Mouse (Mus musculus) hindbrain, embryonic 16.5 days (tissue): ENCODE measurements around the gene Casp8ap2. TPM values are rescaled to one million over a fixed set of nuclear protein-coding genes. Genes with fewer than 3 reads are reported as not detected.

Experiments used
- ATAC-seq: fragments of 200-750 bp; cut with Nextera tagmentation; 2 replicates; pipeline ENCODE4 v1.8.0; 2017; ENCODE audit warnings: moderate TSS enrichment, moderate library complexity
- H3K27ac ChIP-seq: fragments of 300-500 bp; sonication (generic); 2 replicates; pipeline ENCODE4 v1.5.1; 2014; ENCODE audit warnings: low read depth, mild to moderate bottlenecking, control low read depth, low read length, moderate library complexity
- H3K27me3 ChIP-seq: fragments of 300-500 bp; sonication (generic); replicated peaks from 2 replicates; pipeline ENCODE4 v1.6.1; 2014; ENCODE audit warnings: low read length; ENCODE audit not compliant: control insufficient read depth, insufficient read depth
- H3K36me3 ChIP-seq: fragments of 300-500 bp; sonication (generic); 2 replicates; pipeline ENCODE4 v1.6.1; 2014; ENCODE audit warnings: mild to moderate bottlenecking, low read length, moderate library complexity, mixed read lengths; ENCODE audit not compliant: control insufficient read depth, insufficient read depth
- H3K4me1 ChIP-seq: fragments of 300-500 bp; sonication (generic); 2 replicates; pipeline ENCODE4 v1.6.1; 2014; ENCODE audit warnings: low read depth, low read length; ENCODE audit not compliant: control insufficient read depth, insufficient read depth
- H3K4me2 ChIP-seq: fragments of 300-500 bp; sonication (generic); 2 replicates; pipeline ENCODE4 v1.6.1; 2014; ENCODE audit warnings: mild to moderate bottlenecking, low read length, control low read depth, moderate library complexity
- H3K4me3 ChIP-seq: fragments of 300-500 bp; sonication (generic); 2 replicates; pipeline ENCODE4 v1.5.1; 2014; ENCODE audit warnings: mild to moderate bottlenecking, low read length, control low read depth, moderate library complexity
- H3K9ac ChIP-seq: fragments of 300-500 bp; sonication (generic); 2 replicates; pipeline ENCODE4 v1.6.1; 2014; ENCODE audit warnings: low read depth, mild to moderate bottlenecking, control low read depth, low read length, moderate library complexity
- H3K9me3 ChIP-seq: fragments of 300-500 bp; sonication (generic); 2 replicates; pipeline ENCODE4 v1.6.1; 2014; ENCODE audit warnings: mild to moderate bottlenecking, low read length, moderate library complexity; ENCODE audit not compliant: control insufficient read depth
- WGBS: fragments of 180-500 bp; shearing (Covaris S2); extraction: QIAGEN DNeasy Blood & Tissue Kit; methylation state at CpG from one replicate; pipeline ENCODE4 v1.1.7; 2014; 5-methylcytosine and 5-hydroxymethylcytosine counted together
- polyA plus RNA-seq: library from polyadenylated mRNA; unstranded; fragments of >200 nt; fragmentation: Nextera tagmentation; extraction: Ambion mirVana; gene quantifications from 2 replicates; pipeline ENCODE4 v1.2.1, GENCODE M21; 2015

Gene Casp8ap2
- polyA plus RNA-seq, 1 experiment from 2014 or later: 33.0 TPM

GRCm38 (mm10) chr4:32683061-32683582 is 67.9 kb downstream of the Casp8ap2 start:
- no peaks in the 10 kb centered on the region for H3K9me3 ChIP-seq
- H3K4me3 ChIP-seq: no peak overlapping the region
- no peaks in the 10 kb centered on the region for H3K27me3 ChIP-seq
- ATAC-seq: no peak
- H3K4me1 ChIP-seq: no peaks in the 10 kb centered on the region
- no peak overlapping the region for H3K9ac ChIP-seq
- WGBS: 86% methylated on average over 6 of the region's 6 CpGs
- no peak overlapping the region for H3K4me2 ChIP-seq
- H3K36me3 ChIP-seq: peaks cover 17% of the 10 kb centered on the region
- no peak overlapping the region for H3K27ac ChIP-seq

Other genes starting within 250 kb of the Casp8ap2 start
- not detected in 2 replicates for gene Gja10, start 12.7 kb upstream of the Casp8ap2 start, polyA plus RNA-seq
- gene Mdn1, start 41.7 kb downstream of the Casp8ap2 start, polyA plus RNA-seq: 13.5 and 13.9 TPM in 2 replicates
- gene Lyrm2, start 184.8 kb downstream of the Casp8ap2 start, polyA plus RNA-seq: 102 and 104 TPM in 2 replicates